Mouse (Mus musculus): ENCODE data around the gene Sgk2.
A peak's percentile ranks its signal among the peaks of the same experiment; 100 is the strongest.

Sgk2 gene

DNA sequence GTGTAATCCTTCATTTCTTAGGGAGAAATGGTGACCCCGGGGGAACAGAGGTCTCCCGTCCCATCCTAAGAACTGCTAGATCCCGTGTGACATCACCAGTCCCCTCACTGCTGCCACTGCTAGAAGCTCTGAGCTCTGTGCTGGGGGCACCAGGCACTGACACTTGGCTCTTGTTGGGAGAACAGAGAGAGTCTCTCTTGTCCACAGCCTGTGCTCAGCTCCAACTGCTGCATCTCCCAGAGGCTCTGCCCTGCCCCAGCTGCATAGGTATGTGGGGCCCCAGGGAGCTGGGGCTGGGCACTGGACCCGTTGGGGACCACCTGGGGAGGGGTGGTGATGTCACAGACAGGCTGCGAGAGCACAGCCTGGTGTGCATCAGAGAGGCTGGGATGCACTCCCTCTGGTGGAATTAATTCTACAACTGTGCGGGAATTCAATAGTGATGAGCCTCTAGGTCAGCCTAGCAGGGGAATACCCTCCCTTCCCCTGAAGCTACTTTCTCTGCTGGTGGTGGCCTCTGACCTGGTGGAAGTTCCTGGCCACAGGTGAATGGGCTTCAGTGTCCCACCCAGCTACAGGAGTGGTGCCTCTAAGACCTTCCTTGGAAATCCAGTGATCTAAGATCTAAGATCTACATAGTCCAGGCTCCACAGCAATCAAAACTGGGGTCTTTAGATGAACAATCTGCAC lies 4.4 kb downstream of the Sgk2 start:
- DNase-seq (ENCODE audit: low read depth in 2 of 2, low spot score in 2 of 2) = no peak

GRCm38 (mm10) chr2:162992084-162992437 lies 4.9 kb downstream of the Sgk2 start:
- no peak for DNase-seq (ENCODE audit: low read depth in 2 of 2, low spot score in 2 of 2)

DNA sequence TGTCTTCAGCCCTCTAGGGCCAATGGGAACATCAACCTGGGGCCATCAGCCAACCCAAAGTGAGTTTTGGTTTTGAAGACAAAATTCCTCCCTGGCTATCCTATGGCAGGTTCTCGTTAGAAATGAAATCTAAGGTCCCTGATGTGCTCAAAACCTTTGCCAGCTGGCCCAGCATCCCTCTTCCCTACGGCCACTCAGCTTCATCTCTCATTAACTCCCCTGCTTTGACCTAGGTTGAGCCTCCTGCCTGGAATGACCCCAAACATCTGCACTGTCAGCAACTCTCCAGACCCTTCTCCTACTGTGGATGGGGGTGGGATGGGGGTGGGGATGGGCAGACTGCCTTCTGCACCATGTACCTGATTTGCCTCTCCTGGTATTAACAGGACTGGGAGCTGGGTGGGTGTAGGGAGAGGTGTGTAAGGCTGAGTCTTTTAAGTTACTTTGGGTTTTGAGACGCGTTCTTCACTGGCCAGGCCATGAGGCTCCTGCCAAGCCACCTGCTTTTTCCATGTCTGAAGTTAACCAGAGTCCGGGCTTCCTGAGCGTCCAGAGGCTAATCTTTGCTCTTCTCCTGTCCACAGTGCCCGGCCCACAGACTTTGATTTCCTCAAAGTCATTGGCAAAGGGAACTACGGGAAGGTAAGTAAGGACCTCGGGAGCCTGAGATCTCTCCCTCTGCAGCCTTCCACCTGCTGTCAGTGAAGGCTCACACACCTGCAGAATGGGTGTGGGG lies 6.9 kb downstream of the Sgk2 start:
- no peak for DNase-seq (ENCODE audit: low read depth in 2 of 2, low spot score in 2 of 2)

GRCm38 (mm10) chr2:162998528-162999230 lies 11.5 kb downstream of the Sgk2 start:
- DNase-seq (ENCODE audit: low read depth in 2 of 2, low spot score in 2 of 2) = peak; percentile 33 to 55

DNA sequence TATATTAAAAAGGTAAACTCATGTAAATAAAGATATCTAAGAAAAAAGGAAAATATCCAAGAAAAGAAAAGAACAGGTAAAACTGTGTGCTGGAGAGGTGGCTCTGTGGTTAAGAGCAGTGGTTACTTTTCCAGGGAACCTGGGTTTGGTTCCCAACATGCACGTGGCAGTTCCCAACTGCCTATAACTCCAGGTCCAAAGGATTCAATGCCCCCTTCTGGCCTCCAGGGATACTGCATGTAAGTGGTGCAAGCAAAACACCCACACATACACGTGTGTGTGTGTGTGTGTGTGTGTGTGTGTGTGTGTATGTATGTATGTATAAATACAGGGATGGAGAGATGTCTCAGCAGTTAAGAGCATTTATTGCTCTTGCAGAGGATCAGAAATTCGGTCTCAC lies 12.6 kb downstream of the Sgk2 start:
- peak in 1 of 2 experiments; percentile 35 for DNase-seq (ENCODE audit: low read depth in 2 of 2, low spot score in 2 of 2)

DNA sequence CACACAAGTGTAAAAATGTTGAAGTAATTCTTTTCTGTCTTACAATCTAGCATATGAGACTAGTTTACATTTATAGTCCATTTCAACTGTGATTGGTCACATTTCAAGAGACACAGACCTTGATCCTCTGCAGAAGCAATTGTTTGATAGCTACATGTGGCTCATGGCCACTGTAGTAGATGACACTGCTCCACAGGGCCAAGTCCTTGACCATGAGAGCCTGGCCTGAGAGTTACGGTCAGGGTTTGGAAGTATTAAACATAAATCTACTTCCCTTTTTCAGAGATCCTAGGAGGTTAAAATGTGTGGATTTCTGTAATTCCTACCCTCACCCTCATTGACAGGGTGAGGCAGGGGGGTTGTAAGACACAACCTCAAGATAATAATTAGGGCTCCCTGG lies 13.9 kb downstream of the Sgk2 start:
- DNase-seq (ENCODE audit: low read depth in 2 of 2, low spot score in 2 of 2) = no peak

GRCm38 (mm10) chr2:163007299-163007698 lies 20.2 kb downstream of the Sgk2 start:
- DNase-seq (ENCODE audit: low read depth in 2 of 2, low spot score in 2 of 2) = no peak

- DNase-seq (ENCODE audit: low read depth in 2 of 2, low spot score in 2 of 2) = peak; percentile 75 to 85
Observed at GRCm38 (mm10) chr2:163016916-163017743, 30.0 kb downstream of the Sgk2 start, which contains the start of gene Ift52. Gene Ift52, plus strand, starts transcription at chr2:163017354.

DNA sequence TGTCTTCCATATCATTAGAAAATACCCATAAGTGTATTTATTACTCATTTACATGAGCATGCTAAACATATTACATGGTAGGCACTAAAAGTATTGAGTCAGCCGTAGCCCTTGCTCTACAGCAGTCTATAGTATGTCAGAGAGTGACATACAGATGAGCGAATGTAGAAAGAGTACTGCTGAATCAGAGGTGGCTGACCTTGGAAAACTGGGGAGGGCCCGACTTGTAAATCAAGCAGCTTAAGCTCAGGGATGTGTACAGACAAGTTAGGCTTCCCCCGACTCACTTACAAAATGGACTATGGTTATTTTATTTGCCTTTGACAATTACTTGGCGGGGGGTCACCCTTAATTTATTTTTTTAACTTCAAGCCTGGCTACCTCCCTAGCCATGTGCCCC lies 44.2 kb downstream of the Sgk2 start:
- DNase-seq (ENCODE audit: low read depth in 2 of 2, low spot score in 2 of 2) = no peak

- DNase-seq (ENCODE audit: low read depth in 2 of 2, low spot score in 2 of 2) = no peak
Observed at GRCm38 (mm10) chr2:163031757-163032156, 44.6 kb downstream of the Sgk2 start.

- no peak for DNase-seq (ENCODE audit: low read depth in 2 of 2, low spot score in 2 of 2)
Observed at GRCm38 (mm10) chr2:163032622-163033021, 45.5 kb downstream of the Sgk2 start.

GRCm38 (mm10) chr2:163039940-163040339 lies 52.8 kb downstream of the Sgk2 start:
- no peak for DNase-seq (ENCODE audit: low read depth in 2 of 2, low spot score in 2 of 2)

DNA sequence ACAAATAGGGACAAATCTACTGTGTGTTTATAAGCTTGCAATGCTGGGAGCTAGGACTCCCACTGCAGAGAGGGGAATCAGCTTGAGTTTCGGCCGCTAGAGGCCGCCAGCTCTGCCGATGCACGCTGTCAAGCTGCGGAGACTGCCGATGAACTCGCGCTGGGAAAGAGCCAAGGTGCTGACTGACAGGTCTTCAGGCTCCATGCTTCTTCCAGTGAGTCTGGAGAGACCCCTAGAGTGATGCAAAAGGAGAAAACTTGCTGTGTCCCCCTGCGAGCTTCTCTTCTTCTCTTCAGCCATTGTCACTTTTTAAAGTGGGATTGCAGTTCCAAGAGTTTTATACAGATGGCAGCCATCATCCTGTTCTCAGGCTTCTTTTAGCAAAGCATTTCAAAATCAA lies 61.0 kb downstream of the Sgk2 start:
- DNase-seq (ENCODE audit: low read depth in 2 of 2, low spot score in 2 of 2) = peak; percentile 32 to 54

DNA sequence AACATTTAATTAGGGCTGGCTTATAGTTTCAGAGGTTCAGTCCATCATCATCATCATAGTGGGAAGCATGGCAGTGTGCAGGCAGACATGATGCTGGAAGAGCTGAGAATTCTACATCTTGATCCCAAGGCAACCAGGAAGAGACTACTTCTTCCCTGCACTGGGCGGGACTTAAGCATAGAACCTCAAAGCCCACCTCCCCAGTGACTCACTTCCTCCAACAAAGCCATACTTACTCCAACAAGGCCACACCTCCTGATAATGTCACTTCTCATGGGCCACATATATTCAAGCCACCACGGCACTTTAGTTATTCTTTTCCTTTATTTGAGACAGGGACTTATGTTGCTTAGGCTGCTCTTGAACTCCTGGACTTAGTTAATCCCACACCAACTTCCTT lies 62.0 kb downstream of the Sgk2 start:
- DNase-seq (ENCODE audit: low read depth in 2 of 2, low spot score in 2 of 2) = no peak

- DNase-seq (ENCODE audit: low read depth in 2 of 2, low spot score in 2 of 2) = no peak
Observed at GRCm38 (mm10) chr2:163051691-163052090, 64.6 kb downstream of the Sgk2 start.

DNA sequence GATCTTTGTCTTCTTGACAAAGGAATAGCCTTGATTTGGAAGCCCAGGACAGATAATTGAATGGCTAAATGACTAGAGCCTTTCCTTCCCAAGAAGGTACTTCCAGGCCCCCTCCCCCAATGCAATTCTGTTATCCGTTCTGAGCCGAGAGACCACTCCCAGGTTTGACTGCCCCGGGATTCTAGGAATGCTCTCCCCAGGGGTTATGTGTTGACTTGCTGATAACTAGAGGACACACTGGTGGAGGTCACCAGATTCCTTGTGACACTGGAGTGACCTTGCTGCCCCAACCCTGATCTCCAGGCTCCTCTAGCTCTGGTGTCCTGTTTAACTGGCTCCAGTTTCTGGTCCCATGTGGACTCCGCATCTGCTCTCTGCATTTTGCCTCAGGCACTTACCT lies 65.0 kb downstream of the Sgk2 start:
- no peak for DNase-seq (ENCODE audit: low read depth in 2 of 2, low spot score in 2 of 2)

- DNase-seq (ENCODE audit: low read depth in 2 of 2, low spot score in 2 of 2) = no peak
Observed at GRCm38 (mm10) chr2:163052826-163053225, 65.7 kb downstream of the Sgk2 start.

- peak; percentile 83 to 90 for DNase-seq (ENCODE audit: low read depth in 2 of 2, low spot score in 2 of 2)
Observed at GRCm38 (mm10) chr2:163054335-163054840, 67.3 kb downstream of the Sgk2 start, which contains the start of gene Mybl2. Gene Mybl2, plus strand, starts transcription at chr2:163054687.

- peak in 1 of 2 experiments; percentile 3 for DNase-seq (ENCODE audit: low read depth in 2 of 2, low spot score in 2 of 2)
Observed at GRCm38 (mm10) chr2:163054891-163055494, 67.9 kb downstream of the Sgk2 start.

DNA sequence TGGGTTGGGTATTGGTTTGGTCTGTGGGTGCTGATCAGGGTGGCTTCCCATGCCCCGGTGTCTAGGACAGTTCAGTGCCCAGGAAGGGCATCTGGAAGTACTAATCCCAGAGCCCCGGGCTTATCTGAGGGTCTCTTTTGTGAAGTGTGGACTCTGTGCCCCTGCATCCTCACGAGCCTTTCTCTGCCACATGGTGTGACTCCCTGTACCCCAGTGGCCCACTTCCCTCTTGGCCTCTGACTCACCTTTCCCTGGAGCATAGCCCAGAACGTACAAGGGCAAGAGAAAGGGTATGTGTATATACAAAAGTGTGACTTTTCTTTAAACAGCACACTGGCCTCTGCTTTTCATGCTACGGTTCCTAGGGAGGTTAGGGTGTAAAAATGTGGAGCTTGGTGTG lies 68.6 kb downstream of the Sgk2 start:
- DNase-seq (ENCODE audit: low read depth in 2 of 2, low spot score in 2 of 2) = no peak
